Mouse (Mus musculus) c-Kit-negative CD71-positive TER-119-positive erythroid progenitor cells, embryonic 14.5 days (primary cell): Measurements from ENCODE around the gene Il12rb2.
A peak's percentile ranks its signal among the peaks of the same experiment; 100 is the strongest.

Source experiments
- DNase-seq: peaks from one replicate; pipeline ENCODE4 v3.0.0-alpha.2; 2013; ENCODE audit warnings: low read depth, low spot score

Gene Il12rb2

DNA sequence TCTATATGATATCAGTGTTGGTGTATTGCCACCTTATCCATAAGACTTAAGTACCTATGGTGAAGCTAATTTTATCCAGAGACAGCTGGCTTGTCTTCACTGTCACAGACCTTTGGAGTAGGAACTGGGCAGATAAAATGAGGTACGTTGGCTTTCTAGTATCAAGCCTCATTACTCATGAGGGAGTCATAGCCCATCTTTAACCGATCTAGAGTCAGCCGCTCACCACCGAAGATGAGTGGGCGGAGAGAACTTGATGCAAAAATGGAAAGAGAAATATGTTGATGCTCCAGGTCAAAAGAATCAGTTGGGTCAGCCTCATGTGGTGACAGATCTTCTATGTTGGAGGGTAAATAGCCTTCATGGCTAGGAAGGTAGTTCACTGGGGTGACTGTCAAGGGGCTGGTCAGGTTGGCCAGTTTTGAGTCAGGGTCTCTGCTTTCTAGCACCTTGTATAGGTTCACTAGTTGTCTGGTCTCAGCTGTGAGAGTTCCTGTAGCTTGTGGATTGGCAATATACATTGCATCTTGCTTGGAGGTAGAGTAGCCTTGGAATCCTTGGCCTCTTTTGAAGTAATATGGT lies 83.9 kb downstream of the Il12rb2 start:
- DNase-seq: no peak

DNA sequence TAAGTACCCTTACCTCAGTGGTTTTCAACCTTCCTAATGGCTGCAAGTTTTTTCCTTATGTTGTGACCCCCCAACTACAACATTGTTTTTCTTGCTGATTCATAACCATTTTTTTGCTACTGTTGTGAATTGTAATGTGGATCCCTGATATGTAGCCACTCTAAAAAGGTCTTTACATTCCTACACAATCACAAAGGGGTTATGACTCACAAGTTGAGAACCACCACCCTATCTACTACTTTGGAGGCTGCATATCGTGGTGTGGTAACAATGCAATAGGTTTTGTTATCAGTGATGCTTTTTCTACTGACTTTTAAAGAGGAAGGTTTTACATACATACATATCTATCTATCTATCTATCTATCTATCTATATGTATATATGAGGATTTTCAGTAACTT lies 93.1 kb downstream of the Il12rb2 start:
- no peak for DNase-seq

DNA sequence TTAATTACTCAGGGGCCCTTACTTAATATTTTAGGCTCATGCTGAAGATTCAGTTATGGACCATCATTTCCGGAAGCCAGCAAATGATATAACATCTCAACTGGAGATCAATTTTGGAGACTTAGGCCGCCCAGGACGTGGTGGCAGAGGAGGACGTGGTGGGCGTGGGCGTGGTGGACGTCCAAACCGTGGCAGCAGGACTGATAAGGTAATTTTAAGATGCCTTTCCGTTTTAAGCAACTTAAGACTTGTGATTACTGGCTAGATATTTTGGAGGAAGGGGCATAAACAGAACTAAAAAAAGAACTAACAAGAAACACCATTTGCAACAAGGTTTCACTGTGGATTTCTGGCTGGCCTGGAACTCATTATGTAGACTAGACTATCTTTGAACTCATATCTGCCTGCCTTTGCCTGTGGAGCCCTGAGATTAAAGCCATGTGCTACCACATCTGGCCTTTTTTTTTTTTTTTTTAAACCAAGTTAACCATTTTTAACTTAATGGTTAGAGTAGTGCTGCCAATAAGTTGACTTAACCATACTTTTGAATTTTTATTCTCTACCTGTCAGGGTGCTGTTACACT lies 94.3 kb downstream of the Il12rb2 start:
- DNase-seq: no peak

DNA sequence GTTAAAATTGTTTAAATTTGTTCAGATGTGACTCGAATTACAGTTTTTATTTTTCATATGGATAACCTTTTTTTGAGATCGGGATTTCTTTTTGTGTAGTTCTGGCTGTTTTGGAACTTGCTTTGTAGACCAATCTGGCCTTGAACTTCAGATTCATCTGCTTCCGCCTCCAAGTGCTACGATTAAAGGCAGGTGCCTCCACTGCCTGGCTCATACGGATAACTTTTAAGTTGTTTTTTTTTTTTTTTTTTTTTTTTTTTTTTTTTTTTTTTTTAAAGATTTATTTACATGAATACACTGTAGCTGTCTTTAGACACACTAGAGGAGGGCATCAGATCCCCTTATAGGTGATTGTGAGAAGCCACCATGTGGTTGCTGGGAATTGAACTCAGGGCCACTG lies 98.0 kb downstream of the Il12rb2 start:
- DNase-seq: no peak

DNA sequence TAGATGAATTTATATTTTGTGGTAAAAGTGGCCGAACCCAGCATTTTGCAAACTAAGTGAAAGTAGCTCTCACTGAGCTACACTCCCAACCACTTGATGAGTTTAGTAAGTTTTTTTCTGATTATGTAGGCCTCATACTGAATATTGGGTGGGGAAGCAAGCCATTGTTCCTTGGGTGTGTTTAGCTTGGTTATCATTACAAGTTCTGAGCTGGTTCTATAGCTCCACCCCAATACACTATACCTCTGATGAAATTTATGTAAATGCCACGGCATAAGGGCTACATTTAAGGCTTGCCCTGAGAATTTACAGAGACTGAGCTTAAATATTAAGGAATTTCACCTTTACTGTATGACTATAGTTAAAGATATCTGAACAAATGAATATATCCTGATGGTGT lies 106.5 kb downstream of the Il12rb2 start:
- no peak for DNase-seq

DNA sequence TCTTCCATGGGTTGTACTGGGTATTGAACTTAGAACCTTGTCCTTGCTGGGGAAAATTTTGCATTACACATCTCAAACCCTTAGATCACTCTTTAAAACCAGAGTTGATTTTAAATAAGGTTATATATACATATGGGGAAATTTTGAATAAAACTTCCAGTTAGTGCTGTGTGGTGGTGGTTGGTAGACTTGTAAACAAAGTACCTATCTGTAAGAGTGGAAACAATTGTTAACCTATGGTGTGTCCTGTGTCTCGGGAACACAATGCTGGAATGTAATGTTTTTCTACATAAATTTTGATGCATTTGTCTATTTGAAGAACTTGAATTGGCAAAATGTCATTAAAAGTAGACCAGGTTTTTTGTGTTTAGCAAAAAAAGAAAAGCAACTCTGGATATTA lies 107.0 kb downstream of the Il12rb2 start:
- DNase-seq: no peak

DNA sequence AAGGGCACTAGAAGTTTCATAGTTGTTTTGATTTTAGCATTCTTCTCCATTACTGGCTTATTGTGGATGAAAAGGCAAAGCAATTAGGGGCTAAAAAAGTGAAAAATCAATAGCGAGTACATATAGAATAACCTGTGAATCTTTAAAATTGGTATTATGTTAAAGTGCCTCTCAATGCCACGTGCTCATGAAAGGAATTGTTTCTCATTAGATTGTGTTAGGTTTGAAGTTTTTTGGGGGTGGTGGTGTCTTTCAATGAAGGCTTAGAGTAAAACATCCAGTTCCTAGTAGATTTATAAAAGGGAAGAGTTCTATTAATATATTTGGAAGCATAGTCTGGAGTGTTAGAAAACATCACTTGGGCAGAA lies 107.8 kb downstream of the Il12rb2 start:
- DNase-seq: no peak

DNA sequence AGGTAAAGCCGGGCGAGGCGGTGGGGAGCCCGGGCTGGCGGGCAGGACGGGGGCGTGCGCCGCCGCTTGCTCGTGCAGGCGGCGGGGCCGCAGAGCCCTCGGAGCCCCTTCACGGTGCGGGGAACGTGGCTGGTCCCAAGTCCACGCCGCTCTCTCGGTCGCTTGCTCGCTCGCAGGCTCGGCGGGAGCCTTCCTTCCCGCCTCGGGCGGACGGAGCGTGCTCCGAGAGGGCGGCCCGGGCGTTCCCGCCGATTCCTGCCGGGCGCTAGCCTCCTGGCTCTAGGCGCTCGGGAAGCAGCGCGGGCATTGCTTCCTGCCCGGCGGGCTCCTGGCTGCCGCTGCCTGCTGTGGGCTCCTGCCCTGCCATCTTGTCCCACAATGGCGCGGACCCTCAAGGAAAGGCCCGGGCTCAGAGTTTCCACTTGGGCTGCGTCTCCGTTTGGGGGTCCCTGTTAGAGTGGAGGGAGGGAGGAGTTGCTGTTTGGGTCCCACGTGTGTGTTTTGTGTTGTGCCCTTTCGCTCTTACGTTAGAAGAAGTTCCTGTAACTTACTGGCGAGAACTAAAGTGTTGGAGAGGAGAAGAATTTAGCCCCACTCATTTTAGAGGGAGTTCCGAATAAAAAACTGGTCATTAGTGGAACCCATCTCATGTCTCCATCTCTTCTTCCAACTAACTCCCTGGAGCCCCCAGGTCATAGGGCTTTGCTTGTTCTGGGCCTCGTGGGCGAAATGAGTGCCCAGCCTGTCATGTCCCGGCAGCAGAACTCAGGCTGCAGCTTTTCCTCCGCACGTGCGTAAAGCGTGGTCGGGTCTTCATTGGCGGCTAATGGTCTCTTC lies 108.4 kb downstream of the Il12rb2 start:
- DNase-seq: peak; percentile 40

DNA sequence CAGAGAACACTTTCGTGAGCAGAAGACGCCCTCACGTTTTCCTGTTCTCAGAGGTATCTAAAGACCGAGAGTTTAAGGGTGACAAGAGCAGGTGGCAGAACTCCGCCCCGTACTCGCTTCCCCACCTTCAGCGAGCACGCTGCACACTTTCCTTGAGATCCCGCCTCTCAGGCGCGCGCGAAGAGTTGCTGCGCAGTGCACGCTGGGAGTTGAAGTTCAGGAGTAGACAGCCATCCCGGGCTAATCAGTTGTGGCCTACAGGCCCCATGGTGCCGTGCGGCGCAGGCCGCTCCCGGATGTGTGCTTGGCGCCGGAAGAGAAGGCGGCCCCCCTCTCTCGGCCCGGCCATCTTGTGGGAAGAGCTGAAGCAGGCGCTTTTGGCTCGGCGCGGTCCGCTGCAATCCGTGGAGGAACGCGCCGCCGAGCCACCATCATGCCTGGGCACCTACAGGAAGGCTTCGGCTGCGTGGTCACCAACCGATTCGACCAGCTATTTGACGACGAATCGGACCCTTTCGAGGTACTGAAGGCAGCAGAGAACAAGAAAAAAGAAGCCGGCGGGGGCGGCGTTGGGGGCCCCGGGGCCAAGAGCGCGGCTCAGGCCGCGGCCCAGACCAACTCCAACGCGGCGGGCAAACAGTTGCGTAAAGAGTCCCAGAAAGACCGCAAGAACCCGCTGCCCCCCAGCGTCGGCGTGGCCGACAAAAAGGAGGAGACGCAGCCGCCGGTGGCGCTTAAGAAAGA lies 109.2 kb downstream of the Il12rb2 start:
- DNase-seq: peak; percentile 92

DNA sequence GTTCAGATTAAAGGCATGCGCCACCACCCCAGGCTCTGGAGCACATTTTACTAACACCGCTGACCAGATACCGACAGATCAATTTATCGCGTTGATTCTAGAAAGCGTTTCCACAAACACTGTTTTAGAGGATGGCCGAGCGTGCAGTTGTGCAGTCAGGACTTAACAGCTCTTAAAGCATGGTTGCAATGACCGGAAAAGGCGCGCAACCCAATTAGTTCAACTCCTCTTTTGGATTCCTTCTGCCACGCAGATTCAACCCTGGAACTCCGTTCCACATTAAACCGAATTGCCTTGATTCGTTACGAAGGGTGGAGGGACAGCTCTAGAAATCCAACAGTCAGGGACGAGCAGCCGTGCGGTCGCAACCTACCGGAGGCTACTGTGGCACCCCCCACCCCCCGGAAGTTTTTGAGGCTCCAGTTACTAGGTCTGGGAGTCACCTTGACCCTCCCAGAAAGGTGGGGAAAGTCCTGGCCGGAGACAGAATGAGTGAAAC lies 109.8 kb downstream of the Il12rb2 start:
- peak; percentile 38 for DNase-seq

DNA sequence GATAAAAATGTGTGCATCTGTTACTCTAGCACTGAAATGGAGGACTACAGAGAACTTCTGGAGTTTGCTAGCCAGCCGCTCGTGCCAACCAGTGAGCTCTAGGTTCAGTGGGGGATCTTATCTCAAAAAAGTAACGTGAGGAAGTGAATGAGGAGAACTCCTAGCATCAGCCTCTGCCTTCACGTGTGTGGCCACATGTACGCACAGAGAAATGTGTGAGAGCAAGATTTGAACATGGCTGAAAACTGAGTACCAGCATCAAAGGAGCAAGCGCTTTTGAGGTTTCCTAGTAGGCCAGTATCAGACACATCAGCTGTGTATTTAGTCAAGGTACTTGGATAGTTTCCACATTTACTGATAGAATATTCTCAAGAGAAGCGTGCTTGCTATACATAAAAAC lies 111.1 kb downstream of the Il12rb2 start:
- DNase-seq: no peak

DNA sequence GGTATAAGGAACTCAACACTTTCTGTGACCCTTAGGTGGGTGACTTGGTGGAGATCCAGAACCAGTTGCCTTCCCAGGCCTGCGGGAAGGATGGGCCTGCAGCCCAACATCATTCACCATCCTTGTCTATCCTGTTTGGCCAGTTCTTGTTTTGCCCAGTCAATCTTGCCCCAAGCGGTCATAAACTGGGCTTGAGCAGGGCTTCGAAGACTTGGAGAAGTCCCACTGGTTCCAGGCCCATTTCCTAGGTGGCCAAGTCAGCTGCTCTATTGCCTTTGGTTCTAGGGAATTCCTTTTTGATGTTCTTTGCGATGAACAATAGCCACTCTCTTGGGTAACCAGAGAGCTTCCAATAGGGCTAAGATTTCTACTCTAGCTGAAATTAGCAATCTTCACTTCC lies 124.9 kb downstream of the Il12rb2 start:
- no peak for DNase-seq

DNA sequence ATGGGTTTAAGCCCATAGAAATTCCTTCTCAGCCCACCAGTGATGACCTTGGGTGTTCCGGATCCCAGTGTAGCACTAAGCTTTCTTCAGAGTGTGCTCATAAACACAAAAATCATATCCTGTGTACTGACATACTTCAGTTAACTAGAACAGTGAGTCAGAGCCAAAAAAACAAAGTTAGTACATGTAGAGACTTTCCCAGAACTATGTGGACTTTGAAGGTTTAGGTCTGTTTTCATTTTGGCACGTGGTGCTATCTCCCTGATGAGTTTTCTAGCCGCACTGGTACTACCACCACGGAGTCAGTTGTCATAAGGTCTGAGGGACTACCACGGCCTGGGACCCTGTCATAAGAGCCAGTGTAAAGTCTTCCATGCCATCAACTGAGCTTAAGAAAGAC lies 131.5 kb downstream of the Il12rb2 start:
- no peak for DNase-seq

DNA sequence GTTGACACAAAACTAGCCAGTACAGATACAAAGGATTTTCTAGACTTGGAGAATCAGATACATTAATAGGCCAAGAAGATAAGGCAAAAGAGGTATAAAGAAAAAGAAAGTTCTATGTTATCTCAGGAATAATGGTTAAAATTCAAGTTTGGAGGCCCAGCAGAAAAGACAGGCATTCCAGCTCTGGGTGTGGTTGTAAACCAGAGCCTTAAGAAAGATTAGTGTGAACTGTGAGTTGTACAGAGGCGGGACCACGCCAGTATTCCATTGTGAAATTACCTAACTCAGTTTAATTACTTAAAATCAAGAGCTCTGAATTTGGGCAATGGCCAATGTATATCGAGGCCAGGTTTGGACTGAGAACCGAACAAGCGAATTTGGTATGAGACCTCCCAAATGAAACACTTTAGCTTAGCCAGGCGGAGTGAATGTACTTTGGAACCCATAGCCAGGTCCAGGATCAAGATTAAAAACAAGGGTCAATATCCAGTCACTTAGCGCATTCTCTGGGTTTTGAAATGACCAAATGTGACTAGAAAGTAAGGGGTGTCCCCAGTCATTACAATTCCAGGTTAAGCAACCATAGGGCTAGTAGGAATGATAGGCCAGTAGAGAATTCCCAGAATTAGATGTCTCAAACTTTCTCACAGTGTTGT lies 132.1 kb downstream of the Il12rb2 start:
- DNase-seq: no peak
